Mouse (Mus musculus) liver, embryonic 11.5 days (tissue): ENCODE results near the gene Nrarp. TPM values are rescaled to one million over a fixed set of nuclear protein-coding genes. Genes with fewer than 3 reads are reported as not detected.
A peak's percentile ranks its signal among the peaks of the same experiment; 100 is the strongest.

Experiments
- ATAC-seq: fragments of 200-750 bp; cut with Nextera tagmentation; replicated peaks from 2 replicates; pipeline ENCODE4 v1.8.0; 2017; ENCODE audit warnings: moderate number of reproducible peaks, mild to moderate bottlenecking, moderate TSS enrichment, moderate library complexity; ENCODE audit not compliant: low FRiP score
- DNase-seq: peaks from one replicate; pipeline ENCODE4 v3.0.0-alpha.2; 2017; ENCODE audit warnings: low spot score
- H3K27ac ChIP-seq: fragments of 300-500 bp; sonication (generic); 2 replicates; pipeline ENCODE4 v1.5.1; 2014; ENCODE audit warnings: mild to moderate bottlenecking, low read depth, low read length, control low read depth
- H3K27me3 ChIP-seq: fragments of 300-500 bp; sonication (generic); replicated peaks from 2 replicates; pipeline ENCODE4 v1.6.1; 2014; ENCODE audit warnings: low read length, mixed read lengths; ENCODE audit not compliant: control insufficient read depth, insufficient read depth
- H3K36me3 ChIP-seq: fragments of 300-500 bp; sonication (generic); 2 replicates; pipeline ENCODE4 v1.6.1; 2014; ENCODE audit warnings: mild to moderate bottlenecking, low read length, moderate library complexity, mixed read lengths; ENCODE audit not compliant: control insufficient read depth, insufficient read depth
- H3K4me1 ChIP-seq: fragments of 300-500 bp; sonication (generic); replicated peaks from 2 replicates; pipeline ENCODE4 v1.6.1; 2014; ENCODE audit warnings: low read length, mixed read lengths; ENCODE audit not compliant: control insufficient read depth, insufficient read depth
- H3K4me2 ChIP-seq: fragments of 300-500 bp; sonication (generic); 2 replicates; pipeline ENCODE4 v1.6.1; 2014; ENCODE audit warnings: mild to moderate bottlenecking, control low read depth, moderate library complexity
- H3K4me3 ChIP-seq: fragments of 300-500 bp; sonication (generic); 2 replicates; pipeline ENCODE4 v1.5.1; 2014; ENCODE audit warnings: low read depth, low read length, control low read depth
- H3K9ac ChIP-seq: fragments of 300-500 bp; sonication (generic); 2 replicates; pipeline ENCODE4 v1.6.1; 2014; ENCODE audit warnings: low read depth, low read length, control low read depth
- H3K9me3 ChIP-seq: fragments of 300-500 bp; sonication (generic); 2 replicates; pipeline ENCODE4 v1.6.1; 2016; ENCODE audit warnings: low read length, inconsistent platforms, mixed read lengths; ENCODE audit not compliant: control insufficient read depth
- WGBS: fragments of 180-500 bp; shearing (Covaris S2); extraction: QIAGEN DNeasy Blood & Tissue Kit; methylation state at CpG from one replicate; pipeline ENCODE4 v1.1.7; 2014; 5-methylcytosine and 5-hydroxymethylcytosine counted together
- polyA plus RNA-seq: library from polyadenylated mRNA; unstranded; fragments of >200 nt; fragmentation: Nextera tagmentation; extraction: Ambion mirVana; gene quantifications from 2 replicates; pipeline ENCODE4 v1.2.1, GENCODE M21; 2014

The Nrarp gene
- polyA plus RNA-seq: 6.5 and 7.6 TPM in 2 replicates

DNA sequence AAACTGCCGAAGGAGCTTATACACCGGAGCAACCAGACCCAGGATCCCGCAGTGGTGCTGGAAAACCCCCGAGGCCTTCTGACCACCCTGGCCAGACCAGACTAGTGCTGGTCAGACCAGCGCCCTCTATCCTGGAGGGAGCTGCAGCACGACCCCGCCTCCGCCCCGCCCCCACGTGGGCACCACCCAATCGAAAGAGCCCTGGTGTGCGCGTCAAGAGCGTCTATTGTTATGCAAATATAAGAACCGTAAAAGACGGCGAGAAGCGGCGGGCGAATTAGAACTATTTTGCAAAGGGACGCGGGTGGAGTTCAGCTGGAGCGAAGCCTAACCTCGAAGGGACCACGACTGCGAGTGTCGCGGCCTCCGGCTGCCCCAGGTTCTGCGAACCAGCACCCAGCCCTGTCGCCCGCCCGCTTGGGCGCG is at the start of gene Nrarp:
Nrarp (plus strand) TSS at position 281 of the 426 bp plus-strand sequence.
- Histone ChIP-seq H3K36me3 (no peaks in the 10 kb centered on the region), H3K4me3 (peak within 1 kb of the TSS; percentile 65), H3K4me1 (peaks cover 37% of the 10 kb centered on the region), H3K9ac (peak within 1 kb of the TSS; percentile 78), H3K27me3 (peaks cover 70% of the 10 kb centered on the region), H3K9me3 (no peaks in the 10 kb centered on the region), H3K4me2 (peak within 1 kb of the TSS; percentile 96), H3K27ac (peak within 1 kb of the TSS; percentile 93)
- ATAC-seq (peak; percentile 85), DNase-seq (peak; percentile 92)
- WGBS: under 1% methylated on average over 35 of the region's 35 CpGs

DNA sequence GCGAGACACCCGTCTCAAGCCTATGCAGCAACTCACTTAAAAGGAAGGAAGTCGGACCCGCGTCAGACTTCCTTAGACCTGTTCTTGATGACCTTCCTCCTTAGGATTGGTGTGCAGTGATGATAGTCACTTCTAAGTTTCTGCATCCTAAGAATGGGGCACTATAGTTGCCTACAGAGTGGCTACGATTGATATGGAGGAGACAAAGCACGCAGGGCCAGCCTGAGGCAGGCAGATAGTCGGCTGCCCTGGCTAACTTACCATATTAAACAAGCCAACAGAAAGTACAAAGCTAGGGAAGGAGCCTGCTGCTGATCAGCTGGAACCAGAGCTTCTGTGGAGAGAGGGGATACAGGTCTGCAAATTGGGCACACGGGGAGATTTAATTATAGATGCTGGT is 49.0 kb upstream of the Nrarp start:
- no peak overlapping the region for H3K4me3 ChIP-seq
- DNase-seq (no peak), ATAC-seq (peak; percentile 88)
- H3K4me2 ChIP-seq: peak overlapping the region; percentile 23; the same call in 1 of the 2 replicates
- 43% methylated on average over 9 of the region's 9 CpGs for WGBS
- H3K4me1 ChIP-seq: peaks cover 15% of the 10 kb centered on the region
- no peaks in the 10 kb centered on the region for H3K27me3 ChIP-seq
- 0 out of 2 replicates have a peak overlapping the region, but pooled peaks have one; percentile 20 for H3K9ac ChIP-seq
- H3K27ac ChIP-seq: peak overlapping the region; percentile 28; the same call in 1 of the 2 replicates
- no peaks in the 10 kb centered on the region for H3K36me3 ChIP-seq
- no peaks in the 10 kb centered on the region for H3K9me3 ChIP-seq

DNA sequence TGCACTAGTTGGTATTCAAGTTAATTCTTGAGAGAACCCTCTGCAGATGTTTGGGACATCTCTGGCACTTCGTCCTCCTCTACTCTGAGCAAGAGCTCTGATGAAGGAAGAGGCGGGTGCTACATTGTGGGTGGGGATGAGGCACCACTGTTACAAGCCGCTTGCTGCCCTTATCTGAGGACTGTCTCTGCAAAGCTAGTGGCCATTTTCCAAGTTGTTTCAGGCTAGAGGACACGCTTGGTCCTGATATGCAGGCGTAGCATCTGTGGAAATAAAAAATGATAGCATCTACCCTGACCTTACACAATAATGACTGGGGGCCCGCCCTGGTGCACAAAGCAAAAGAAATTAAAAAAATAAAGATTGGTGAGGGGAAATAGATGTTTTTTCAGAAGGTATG is 42.7 kb upstream of the Nrarp start:
- no peaks in the 10 kb centered on the region for H3K36me3 ChIP-seq
- H3K4me1 ChIP-seq: peaks cover 11% of the 10 kb centered on the region
- DNase-seq (no peak), ATAC-seq (peak; percentile 94)
- peak overlapping the region; percentile 13; the same call in 1 of the 2 replicates for H3K4me2 ChIP-seq
- H3K27ac ChIP-seq: peak overlapping the region; percentile 75; the same call in 1 of the 2 replicates
- H3K9ac ChIP-seq: peak overlapping the region; percentile 30; the same call in 1 of the 2 replicates
- no peaks in the 10 kb centered on the region for H3K9me3 ChIP-seq
- H3K4me3 ChIP-seq: no peak overlapping the region
- 42% methylated on average over 6 of the region's 6 CpGs for WGBS
- H3K27me3 ChIP-seq: no peaks in the 10 kb centered on the region

DNA sequence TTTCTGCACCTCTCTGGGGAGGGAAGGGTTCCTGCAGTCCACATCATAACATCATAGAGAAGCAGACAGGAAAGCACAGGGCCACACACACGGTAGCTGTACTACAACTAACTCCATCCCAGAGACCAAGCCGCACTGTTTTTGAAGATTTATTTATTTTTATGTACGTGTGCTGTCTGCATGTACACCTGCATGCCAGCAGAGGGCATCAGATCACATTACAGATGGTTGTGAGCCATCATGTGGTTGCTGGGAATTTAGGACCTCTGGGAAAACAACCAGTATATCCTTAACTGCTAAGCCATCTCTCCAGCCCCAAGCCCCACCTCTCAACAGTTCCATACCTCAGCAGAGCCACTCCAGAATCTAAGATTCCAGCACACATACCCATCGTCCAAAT is 39.4 kb upstream of the Nrarp start:
- no peak overlapping the region for H3K4me3 ChIP-seq
- peaks cover 11% of the 10 kb centered on the region for H3K4me1 ChIP-seq
- no peak for ATAC-seq
- H3K9me3 ChIP-seq: no peaks in the 10 kb centered on the region
- no peak overlapping the region for H3K27ac ChIP-seq
- 69% methylated on average over 4 of the region's 4 CpGs for WGBS
- H3K36me3 ChIP-seq: no peaks in the 10 kb centered on the region
- no peak for DNase-seq
- H3K9ac ChIP-seq: no peak overlapping the region
- no peak overlapping the region for H3K4me2 ChIP-seq
- no peaks in the 10 kb centered on the region for H3K27me3 ChIP-seq

DNA sequence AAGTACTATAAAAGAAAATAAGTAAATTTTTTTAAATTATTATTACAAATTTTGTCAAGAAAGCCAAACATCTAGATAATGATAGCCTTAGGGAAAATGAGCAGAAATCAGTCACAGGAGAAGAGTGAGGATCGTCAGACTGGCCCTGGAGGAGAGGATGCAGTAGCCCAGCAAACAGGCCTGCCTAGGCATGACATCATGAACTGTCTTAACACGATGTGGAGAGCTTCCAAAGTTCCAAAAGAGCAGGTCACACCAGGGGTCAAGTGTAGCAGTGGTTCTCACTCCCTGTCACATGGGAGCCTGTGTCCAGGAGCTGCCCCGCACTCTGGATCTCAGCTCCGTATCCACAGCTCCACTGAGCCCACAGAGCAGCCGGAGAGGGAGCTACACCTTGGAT is 38.6 kb upstream of the Nrarp start:
- no peaks in the 10 kb centered on the region for H3K27me3 ChIP-seq
- no peak overlapping the region for H3K27ac ChIP-seq
- H3K9ac ChIP-seq: no peak overlapping the region
- ATAC-seq (no peak), DNase-seq (no peak)
- H3K4me1 ChIP-seq: peaks cover 11% of the 10 kb centered on the region
- H3K9me3 ChIP-seq: no peaks in the 10 kb centered on the region
- no peak overlapping the region for H3K4me3 ChIP-seq
- no peaks in the 10 kb centered on the region for H3K36me3 ChIP-seq
- WGBS: 83% methylated on average over 5 of the region's 5 CpGs
- no peak overlapping the region for H3K4me2 ChIP-seq

DNA sequence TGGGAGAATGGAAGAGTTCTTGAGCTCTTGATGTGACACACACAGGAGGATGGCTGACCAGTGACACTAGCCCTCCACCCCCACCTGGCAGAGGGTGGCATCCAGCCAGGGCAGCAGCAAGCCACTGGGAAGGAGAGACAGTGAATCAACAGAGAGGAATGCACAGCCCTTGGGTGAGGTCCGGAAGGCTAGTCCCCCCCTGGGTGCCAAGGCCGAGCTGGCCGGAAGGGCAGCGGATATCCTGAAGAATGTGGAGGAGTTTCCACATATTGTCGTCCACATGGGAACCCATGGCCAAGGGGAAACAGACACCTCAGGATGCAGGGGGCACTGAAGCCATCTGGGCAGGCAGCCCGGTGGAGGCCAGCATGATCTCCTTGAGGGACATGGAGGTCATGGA is 35.2 kb upstream of the Nrarp start:
- no peaks in the 10 kb centered on the region for H3K9me3 ChIP-seq
- no peaks in the 10 kb centered on the region for H3K36me3 ChIP-seq
- H3K27me3 ChIP-seq: no peaks in the 10 kb centered on the region; the same call in none of the 2 replicates
- H3K4me3 ChIP-seq: no peak overlapping the region
- no peaks in the 10 kb centered on the region for H3K4me1 ChIP-seq
- no peak overlapping the region for H3K27ac ChIP-seq
- H3K9ac ChIP-seq: no peak overlapping the region
- no peak for DNase-seq
- 64% methylated on average over 6 of the region's 6 CpGs for WGBS
- no peak overlapping the region for H3K4me2 ChIP-seq
- ATAC-seq: no peak

DNA sequence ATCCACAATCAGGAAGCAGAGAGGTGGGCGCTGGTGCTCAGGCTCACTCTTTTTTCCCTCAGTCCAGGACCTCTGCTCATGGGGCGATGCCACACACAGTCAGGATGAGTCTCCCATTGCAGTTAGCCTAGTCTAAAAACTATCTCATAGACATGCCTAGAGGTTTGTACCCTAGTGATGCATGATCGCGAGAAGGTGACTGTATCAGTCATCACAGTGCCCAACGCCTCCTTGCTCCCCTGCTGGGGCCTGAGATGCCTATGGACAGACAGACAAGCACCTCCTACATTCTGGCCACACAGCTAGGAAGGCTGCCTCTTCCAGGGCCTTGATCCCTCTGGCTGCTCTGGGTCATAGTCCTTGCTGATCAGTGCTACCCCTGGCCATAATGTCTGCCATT is 33.2 kb upstream of the Nrarp start:
- 79% methylated on average over 5 of the region's 5 CpGs for WGBS
- H3K9ac ChIP-seq: no peak overlapping the region
- no peak for DNase-seq
- H3K27me3 ChIP-seq: no peaks in the 10 kb centered on the region; the same call in none of the 2 replicates
- H3K4me1 ChIP-seq: no peaks in the 10 kb centered on the region
- no peak for ATAC-seq
- H3K36me3 ChIP-seq: no peaks in the 10 kb centered on the region
- H3K4me3 ChIP-seq: no peak overlapping the region
- no peak overlapping the region for H3K4me2 ChIP-seq
- no peak overlapping the region for H3K27ac ChIP-seq
- no peaks in the 10 kb centered on the region for H3K9me3 ChIP-seq

DNA sequence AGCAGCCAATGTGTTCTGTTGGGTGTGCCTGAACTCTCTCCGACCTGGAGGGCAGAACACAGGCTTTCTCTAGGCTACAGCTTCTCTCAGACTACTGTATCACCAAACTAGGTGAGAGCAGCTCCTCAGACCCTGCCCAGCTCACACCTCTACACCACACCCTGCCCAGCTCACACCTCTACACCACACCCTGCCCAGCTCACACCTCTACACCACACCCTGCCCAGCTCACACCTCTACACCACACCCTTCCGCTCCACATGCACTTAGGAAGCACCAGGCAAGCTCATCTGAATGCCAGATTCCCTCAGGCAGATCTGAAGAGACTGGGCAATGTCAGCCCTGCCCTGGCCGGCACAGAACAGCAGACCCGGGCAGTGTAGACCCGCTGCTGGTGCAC is 32.7 kb upstream of the Nrarp start:
- no peaks in the 10 kb centered on the region for H3K9me3 ChIP-seq
- no peak overlapping the region for H3K4me3 ChIP-seq
- no peaks in the 10 kb centered on the region; the same call in none of the 2 replicates for H3K27me3 ChIP-seq
- ATAC-seq: no peak
- no peak overlapping the region for H3K9ac ChIP-seq
- DNase-seq: no peak
- no peak overlapping the region for H3K27ac ChIP-seq
- no peaks in the 10 kb centered on the region for H3K4me1 ChIP-seq
- 72% methylated on average over 5 of the region's 5 CpGs for WGBS
- no peaks in the 10 kb centered on the region for H3K36me3 ChIP-seq
- H3K4me2 ChIP-seq: no peak overlapping the region

DNA sequence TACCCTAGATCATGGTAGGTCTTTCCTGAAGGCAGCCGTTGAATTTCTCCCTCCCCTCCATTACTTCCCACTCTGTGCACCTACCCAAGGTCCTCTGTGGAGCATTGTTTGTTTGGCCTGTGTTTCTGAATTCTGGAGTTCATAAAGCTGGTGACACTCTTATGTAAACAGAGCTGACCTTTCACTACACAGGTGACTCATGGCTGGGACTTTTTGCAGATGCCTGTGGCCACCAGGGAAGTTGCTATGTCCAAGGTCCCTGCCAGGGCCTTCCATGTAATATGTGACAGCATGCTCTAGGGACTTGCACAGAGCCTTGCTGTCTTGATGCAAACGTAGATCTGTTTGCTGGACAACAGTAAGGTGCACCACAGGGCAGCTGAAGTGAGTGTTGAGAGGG is 30.9 kb upstream of the Nrarp start:
- Histone ChIP-seq H3K9me3 (no peaks in the 10 kb centered on the region), H3K36me3 (no peaks in the 10 kb centered on the region), H3K4me2 (no peak overlapping the region), H3K27ac (no peak overlapping the region), H3K4me3 (no peak overlapping the region), H3K4me1 (no peaks in the 10 kb centered on the region), H3K27me3 (no peaks in the 10 kb centered on the region; the same call in none of the 2 replicates), H3K9ac (no peak overlapping the region)
- WGBS: 55% methylated on average over 2 of the region's 2 CpGs
- DNase-seq: no peak
- no peak for ATAC-seq
